Mouse (Mus musculus): Measurements from ENCODE around the gene Bfar. TPM values are rescaled to one million over a fixed set of nuclear protein-coding genes. Genes with fewer than 3 reads are reported as not detected.
"Not testable (repeated sequence)": the region's sequence is repeated elsewhere in the genome, so short reads cannot be mapped to it uniquely, and the experiment has no call there.

Bfar gene
- polyA plus RNA-seq, 1 experiment from 2014 or later = 22.0 TPM

- Histone ChIP-seq H3K9ac (ENCODE audit: low read length) (no peak overlapping the region), H3K9me3 (ENCODE audit: control insufficient read depth, low read length) (no peaks in the 10 kb centered on the region), H3K27ac (replicated peaks) (0 out of 2 replicates have a peak overlapping the region, but pooled peaks have one; percentile 45), H3K4me2 (replicated peaks; ENCODE audit: low read depth) (no peak overlapping the region), H3K36me3 (ENCODE audit: control insufficient read depth, insufficient read depth, low read length) (peaks cover 6% of the 10 kb centered on the region), H3K4me1 (replicated peaks; ENCODE audit: control insufficient read depth, insufficient read depth) (no peaks in the 10 kb centered on the region), H3K4me3 (ENCODE audit: low read depth, low read length) (no peak overlapping the region), H3K27me3 (ENCODE audit: control insufficient read depth, insufficient read depth, low read length) (no peaks in the 10 kb centered on the region)
- TF ChIP-seq EP300 (optimal IDR thresholded peaks at IDR 0.05) (no peak), CTCF (IDR thresholded peaks at IDR 0.05; ENCODE audit: low read depth) (no peak)
- peak; percentile 77 for DNase-seq (ENCODE audit: low spot score)
- 58% methylated on average over 4 of the region's 4 CpGs for WGBS
- peak; percentile 93 for ATAC-seq (ENCODE audit: low FRiP score, low TSS enrichment)
Measured at GRCm38 (mm10) chr16:13645930-13646329, 25.7 kb upstream of the Bfar start.

DNA sequence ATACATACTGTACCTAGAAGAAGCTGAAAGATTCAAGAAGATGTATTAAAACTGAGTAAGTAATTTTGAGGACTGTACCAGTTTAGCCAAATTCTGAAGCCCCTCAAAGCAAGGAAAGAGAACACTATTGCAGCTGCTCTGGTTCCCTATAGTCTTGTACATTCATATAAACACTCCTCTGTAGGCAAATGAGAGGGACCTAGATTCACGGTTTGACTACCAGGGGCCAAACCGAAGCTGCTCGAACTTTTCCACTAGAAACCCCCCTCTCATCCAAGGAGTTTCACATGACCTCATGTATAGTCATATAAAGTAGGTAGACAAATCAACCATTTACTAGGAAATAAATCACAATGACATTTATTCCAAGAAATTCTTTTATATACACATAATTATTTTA lies 12.8 kb upstream of the Bfar start:
- 94% methylated on average over 3 of the region's 3 CpGs for WGBS
- H3K4me2 ChIP-seq (replicated peaks; ENCODE audit: low read depth) = no peak overlapping the region
- no peak overlapping the region for H3K27ac ChIP-seq (replicated peaks)
- peaks cover 11% of the 10 kb centered on the region for H3K36me3 ChIP-seq (ENCODE audit: control insufficient read depth, insufficient read depth, low read length)
- H3K9ac ChIP-seq (ENCODE audit: low read length) = no peak overlapping the region
- TF ChIP-seq CTCF (IDR thresholded peaks at IDR 0.05; ENCODE audit: low read depth) (no peak), EP300 (optimal IDR thresholded peaks at IDR 0.05) (no peak)
- DNase-seq (ENCODE audit: low spot score) (no peak), ATAC-seq (ENCODE audit: low FRiP score, low TSS enrichment) (no peak)
- H3K9me3 ChIP-seq (ENCODE audit: control insufficient read depth, low read length) = no peaks in the 10 kb centered on the region
- H3K27me3 ChIP-seq (ENCODE audit: control insufficient read depth, insufficient read depth, low read length) = no peaks in the 10 kb centered on the region
- H3K4me1 ChIP-seq (replicated peaks; ENCODE audit: control insufficient read depth, insufficient read depth) = no peaks in the 10 kb centered on the region
- H3K4me3 ChIP-seq (ENCODE audit: low read depth, low read length) = no peak overlapping the region

- Histone ChIP-seq H3K4me1 (replicated peaks; ENCODE audit: control insufficient read depth, insufficient read depth) (no peaks in the 10 kb centered on the region), H3K9ac (ENCODE audit: low read length) (no peak overlapping the region), H3K36me3 (ENCODE audit: control insufficient read depth, insufficient read depth, low read length) (peaks cover 10% of the 10 kb centered on the region), H3K9me3 (ENCODE audit: control insufficient read depth, low read length) (no peaks in the 10 kb centered on the region), H3K27ac (replicated peaks) (no peak overlapping the region), H3K4me2 (replicated peaks; ENCODE audit: low read depth) (no peak overlapping the region), H3K27me3 (ENCODE audit: control insufficient read depth, insufficient read depth, low read length) (no peaks in the 10 kb centered on the region), H3K4me3 (ENCODE audit: low read depth, low read length) (no peak overlapping the region)
- WGBS = 89% methylated on average over 9 of the region's 9 CpGs
- no peak for TF ChIP-seq EP300 (optimal IDR thresholded peaks at IDR 0.05)
- no peak for TF ChIP-seq CTCF (IDR thresholded peaks at IDR 0.05; ENCODE audit: low read depth)
- DNase-seq (ENCODE audit: low spot score) (no peak), ATAC-seq (ENCODE audit: low FRiP score, low TSS enrichment) (no peak)
Measured at GRCm38 (mm10) chr16:13660736-13661135, 10.9 kb upstream of the Bfar start.

GRCm38 (mm10) chr16:13667878-13668343 lies 3.7 kb upstream of the Bfar start, which contains the start of gene Parn:
Parn (minus strand) TSS chr16:13668170.
- Histone ChIP-seq H3K27me3 (ENCODE audit: control insufficient read depth, insufficient read depth, low read length) (no peaks in the 10 kb centered on the region), H3K4me2 (replicated peaks; ENCODE audit: low read depth) (peak within 1 kb of the TSS; percentile 63), H3K9ac (ENCODE audit: low read length) (peak within 1 kb of the TSS; percentile 75), H3K27ac (replicated peaks) (peak within 1 kb of the TSS; percentile 86), H3K4me1 (replicated peaks; ENCODE audit: control insufficient read depth, insufficient read depth) (no peaks in the 10 kb centered on the region; the same call in 1 of the 2 replicates), H3K9me3 (ENCODE audit: control insufficient read depth, low read length) (no peaks in the 10 kb centered on the region), H3K36me3 (ENCODE audit: control insufficient read depth, insufficient read depth, low read length) (0 out of 2 replicates have a peak, but pooled peaks cover 2% of the 10 kb centered on the region), H3K4me3 (ENCODE audit: low read depth, low read length) (peak within 1 kb of the TSS; percentile 73)
- DNase-seq (ENCODE audit: low spot score) (peak; percentile 95), ATAC-seq (ENCODE audit: low FRiP score, low TSS enrichment) (peak; percentile 88)
- WGBS = under 1% methylated on average over 35 of the region's 35 CpGs
- TF ChIP-seq CTCF (IDR thresholded peaks at IDR 0.05; ENCODE audit: low read depth) (peak; percentile 1; the same call in 1 of the 2 replicates), EP300 (optimal IDR thresholded peaks at IDR 0.05) (no peak)

- H3K4me1 ChIP-seq (replicated peaks; ENCODE audit: control insufficient read depth, insufficient read depth) = no peaks in the 10 kb centered on the region; the same call in 1 of the 2 replicates
- H3K4me2 ChIP-seq (replicated peaks; ENCODE audit: low read depth) = peak overlapping the region; percentile 63
- no peak overlapping the region; the same call in 1 of the 2 replicates for H3K27ac ChIP-seq (replicated peaks)
- WGBS = 79% methylated on average over 10 of the region's 10 CpGs
- H3K9me3 ChIP-seq (ENCODE audit: control insufficient read depth, low read length) = no peaks in the 10 kb centered on the region
- 0 out of 2 replicates have a peak, but pooled peaks cover 2% of the 10 kb centered on the region for H3K36me3 ChIP-seq (ENCODE audit: control insufficient read depth, insufficient read depth, low read length)
- 0 out of 2 replicates have a peak overlapping the region, but pooled peaks have one; percentile 73 for H3K4me3 ChIP-seq (ENCODE audit: low read depth, low read length)
- no peak for DNase-seq (ENCODE audit: low spot score)
- H3K9ac ChIP-seq (ENCODE audit: low read length) = peak overlapping the region; percentile 75; the same call in 1 of the 2 replicates
- TF ChIP-seq CTCF (IDR thresholded peaks at IDR 0.05; ENCODE audit: low read depth) (no peak), EP300 (optimal IDR thresholded peaks at IDR 0.05) (no peak)
- ATAC-seq (ENCODE audit: low FRiP score, low TSS enrichment) = no peak
- no peaks in the 10 kb centered on the region for H3K27me3 ChIP-seq (ENCODE audit: control insufficient read depth, insufficient read depth, low read length)
Measured at GRCm38 (mm10) chr16:13668402-13669108, 3.1 kb upstream of the Bfar start.

GRCm38 (mm10) chr16:13669282-13669681 lies 2.4 kb upstream of the Bfar start:
- Histone ChIP-seq H3K4me1 (replicated peaks; ENCODE audit: control insufficient read depth, insufficient read depth) (no peaks in the 10 kb centered on the region; the same call in 1 of the 2 replicates), H3K4me2 (replicated peaks; ENCODE audit: low read depth) (no peak overlapping the region), H3K27me3 (ENCODE audit: control insufficient read depth, insufficient read depth, low read length) (no peaks in the 10 kb centered on the region), H3K4me3 (ENCODE audit: low read depth, low read length) (no peak overlapping the region), H3K9ac (ENCODE audit: low read length) (no peak overlapping the region), H3K27ac (replicated peaks) (no peak overlapping the region), H3K36me3 (ENCODE audit: control insufficient read depth, insufficient read depth, low read length) (0 out of 2 replicates have a peak, but pooled peaks cover 2% of the 10 kb centered on the region), H3K9me3 (ENCODE audit: control insufficient read depth, low read length) (no peaks in the 10 kb centered on the region)
- ATAC-seq (ENCODE audit: low FRiP score, low TSS enrichment) = no peak
- no peak for DNase-seq (ENCODE audit: low spot score)
- WGBS = 100% methylated on average over 1 of the region's 1 CpGs
- TF ChIP-seq EP300 (optimal IDR thresholded peaks at IDR 0.05) (no peak), CTCF (IDR thresholded peaks at IDR 0.05; ENCODE audit: low read depth) (no peak)

DNA sequence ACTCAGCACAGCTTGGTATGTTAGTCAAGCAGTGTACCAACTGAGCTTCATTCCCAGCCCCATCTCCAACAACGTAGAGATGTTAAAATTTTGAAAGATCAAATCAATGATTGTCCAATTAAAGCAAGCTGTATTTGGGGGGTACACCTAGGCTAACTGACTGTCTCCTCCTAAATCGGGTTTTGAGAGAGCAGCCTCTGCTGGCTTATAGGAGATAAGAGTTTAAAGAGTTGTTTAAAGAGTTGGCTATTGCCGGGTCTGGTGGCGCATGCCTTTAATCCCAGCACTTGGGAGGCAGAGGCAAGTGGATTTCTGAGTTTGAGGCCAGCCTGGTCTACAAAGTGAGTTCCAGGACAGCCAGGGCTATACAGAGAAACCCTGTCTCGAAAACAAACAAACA lies 762 bp upstream of the Bfar start:
- DNase-seq (ENCODE audit: low spot score); H3K4me2 ChIP-seq (replicated peaks; ENCODE audit: low read depth); H3K27me3 ChIP-seq (ENCODE audit: control insufficient read depth, insufficient read depth, low read length); H3K9me3 ChIP-seq (ENCODE audit: control insufficient read depth, low read length); ATAC-seq (ENCODE audit: low FRiP score, low TSS enrichment); H3K36me3 ChIP-seq (ENCODE audit: control insufficient read depth, insufficient read depth, low read length); H3K4me3 ChIP-seq (ENCODE audit: low read depth, low read length); H3K4me1 ChIP-seq (replicated peaks; ENCODE audit: control insufficient read depth, insufficient read depth); H3K9ac ChIP-seq (ENCODE audit: low read length); H3K27ac ChIP-seq (replicated peaks): not testable (repeated sequence)
- 66% methylated on average over 5 of the region's 5 CpGs for WGBS

Measured in stomach, postnatal 0 days (tissue).